Mouse (Mus musculus): ENCODE measurements around the gene Miga2.
"Not testable (repeated sequence)": the region's sequence is repeated elsewhere in the genome, so short reads cannot be mapped to it uniquely, and the experiment has no call there.

Gene Miga2

GRCm38 (mm10) chr2:30397986-30398512, 34.0 kb downstream of the Miga2 start:
- no peak for DNase-seq (ENCODE audit: low read depth, low spot score)

GRCm38 (mm10) chr2:30399191-30400171, 35.4 kb downstream of the Miga2 start:
- DNase-seq (ENCODE audit: low read depth, low spot score) = no peak

- no peak for DNase-seq (ENCODE audit: low read depth, low spot score)
Observed at GRCm38 (mm10) chr2:30401581-30401980, 37.5 kb downstream of the Miga2 start.

- DNase-seq (ENCODE audit: low read depth, low spot score) = no peak
Observed at GRCm38 (mm10) chr2:30402351-30402826, 38.4 kb downstream of the Miga2 start.

GRCm38 (mm10) chr2:30402843-30403242, 38.8 kb downstream of the Miga2 start:
- no peak for DNase-seq (ENCODE audit: low read depth, low spot score)

GRCm38 (mm10) chr2:30403870-30404269, 39.8 kb downstream of the Miga2 start:
- no peak for DNase-seq (ENCODE audit: low read depth, low spot score)

- DNase-seq (ENCODE audit: low read depth, low spot score) = no peak
Observed at GRCm38 (mm10) chr2:30407221-30407620, 43.2 kb downstream of the Miga2 start.

GRCm38 (mm10) chr2:30407778-30408177, 43.7 kb downstream of the Miga2 start:
- DNase-seq (ENCODE audit: low read depth, low spot score) = no peak

- DNase-seq (ENCODE audit: low read depth, low spot score) = no peak
Observed at GRCm38 (mm10) chr2:30408452-30409100, 44.5 kb downstream of the Miga2 start.

- no peak for DNase-seq (ENCODE audit: low read depth, low spot score)
Observed at GRCm38 (mm10) chr2:30409454-30410176, 45.6 kb downstream of the Miga2 start.

- no peak for DNase-seq (ENCODE audit: low read depth, low spot score)
Observed at GRCm38 (mm10) chr2:30413038-30413973, 49.3 kb downstream of the Miga2 start.

- DNase-seq (ENCODE audit: low read depth, low spot score) = no peak
Observed at GRCm38 (mm10) chr2:30414101-30414500, 50.1 kb downstream of the Miga2 start.

- no peak for DNase-seq (ENCODE audit: low read depth, low spot score)
Observed at GRCm38 (mm10) chr2:30414681-30415080, 50.6 kb downstream of the Miga2 start.

GRCm38 (mm10) chr2:30415157-30415935, 51.3 kb downstream of the Miga2 start, which contains the start of gene Crat:
Gene Crat, minus strand, starts transcription at chr2:30415813.
- DNase-seq (ENCODE audit: low read depth, low spot score) = peak; percentile 68

- DNase-seq (ENCODE audit: low read depth, low spot score) = peak; percentile 87
Observed at GRCm38 (mm10) chr2:30415936-30416648, 52.1 kb downstream of the Miga2 start, which contains the start of gene Ptpa. Gene Ptpa, plus strand, starts transcription at chr2:30416039.

GRCm38 (mm10) chr2:30416649-30416965, 52.6 kb downstream of the Miga2 start:
- no peak for DNase-seq (ENCODE audit: low read depth, low spot score)

GRCm38 (mm10) chr2:30417154-30417553, 53.1 kb downstream of the Miga2 start:
- DNase-seq (ENCODE audit: low read depth, low spot score) = not testable (repeated sequence)

GRCm38 (mm10) chr2:30417595-30418165, 53.6 kb downstream of the Miga2 start:
- no peak for DNase-seq (ENCODE audit: low read depth, low spot score)

GRCm38 (mm10) chr2:30418259-30418658, 54.2 kb downstream of the Miga2 start:
- no peak for DNase-seq (ENCODE audit: low read depth, low spot score)
